Mouse (Mus musculus): ENCODE results near the gene Fiz1. TPM values are rescaled to one million over a fixed set of nuclear protein-coding genes. Genes with fewer than 3 reads are reported as not detected.

Fiz1 gene
- polyA plus RNA-seq, 1 experiment from 2014 or later, result 59.3 TPM

DNA sequence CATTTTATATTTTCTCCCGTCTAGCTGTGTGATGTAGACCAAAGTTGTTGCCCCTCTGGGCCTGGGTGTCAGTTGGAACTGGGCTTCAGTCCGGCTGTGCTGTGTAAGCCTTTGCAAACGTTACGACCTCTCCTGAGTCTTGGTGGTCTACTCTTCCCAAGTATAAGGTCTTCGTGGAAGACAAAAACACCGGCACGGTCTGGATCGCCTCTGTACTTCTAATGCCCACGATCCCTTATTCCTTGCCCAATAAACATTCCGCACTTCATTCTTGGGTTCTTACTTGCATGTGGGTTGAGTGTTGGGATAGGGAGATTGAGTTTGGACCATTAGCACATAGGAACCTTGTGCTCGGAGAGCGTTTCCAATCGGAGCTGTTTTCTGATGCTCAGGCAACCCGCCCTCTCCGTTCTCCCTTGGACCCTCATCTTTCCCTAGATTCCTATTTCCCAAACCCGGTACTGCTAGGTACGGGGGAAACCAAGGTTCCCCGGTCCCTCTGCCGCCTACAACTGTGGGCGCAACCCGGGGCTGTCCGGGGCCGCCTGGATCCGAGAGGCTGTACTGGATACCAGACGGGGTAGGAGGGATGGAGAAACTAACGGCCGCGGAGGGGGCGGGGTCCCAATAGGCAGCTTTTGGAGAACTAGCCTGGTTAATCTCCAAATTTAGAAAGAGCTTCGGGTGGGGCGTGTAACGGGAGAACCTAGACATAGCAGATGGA, 39.1 kb upstream of the Fiz1 start:
- Histone ChIP-seq H3K9me3 (no peaks in the 10 kb centered on the region), H3K27ac (no peak overlapping the region), H3K4me1 (peaks cover 22% of the 10 kb centered on the region), H3K9ac (peak overlapping the region; percentile 54), H3K4me3 (peak overlapping the region; percentile 84), H3K4me2 (replicated peaks) (peak overlapping the region; percentile 86), H3K27me3 (peaks cover 62% of the 10 kb centered on the region), H3K36me3 (no peaks in the 10 kb centered on the region)
- no peak for ATAC-seq (ENCODE audit: insufficient number of reproducible peaks, insufficient read depth, low FRiP score, low TSS enrichment)
- 7% methylated on average over 32 of the region's 32 CpGs for WGBS

GRCm38 (mm10) chr7:5052931-5053343, 38.4 kb upstream of the Fiz1 start:
- Histone ChIP-seq H3K27ac (no peak overlapping the region), H3K9me3 (no peaks in the 10 kb centered on the region), H3K4me1 (peaks cover 22% of the 10 kb centered on the region), H3K36me3 (no peaks in the 10 kb centered on the region), H3K4me2 (replicated peaks) (peak overlapping the region; percentile 86), H3K27me3 (peaks cover 61% of the 10 kb centered on the region), H3K9ac (peak overlapping the region; percentile 36; the same call in 1 of the 2 replicates), H3K4me3 (peak overlapping the region; percentile 84)
- ATAC-seq (ENCODE audit: insufficient number of reproducible peaks, insufficient read depth, low FRiP score, low TSS enrichment), result no peak
- 1% methylated on average over 45 of the region's 45 CpGs for WGBS

DNA sequence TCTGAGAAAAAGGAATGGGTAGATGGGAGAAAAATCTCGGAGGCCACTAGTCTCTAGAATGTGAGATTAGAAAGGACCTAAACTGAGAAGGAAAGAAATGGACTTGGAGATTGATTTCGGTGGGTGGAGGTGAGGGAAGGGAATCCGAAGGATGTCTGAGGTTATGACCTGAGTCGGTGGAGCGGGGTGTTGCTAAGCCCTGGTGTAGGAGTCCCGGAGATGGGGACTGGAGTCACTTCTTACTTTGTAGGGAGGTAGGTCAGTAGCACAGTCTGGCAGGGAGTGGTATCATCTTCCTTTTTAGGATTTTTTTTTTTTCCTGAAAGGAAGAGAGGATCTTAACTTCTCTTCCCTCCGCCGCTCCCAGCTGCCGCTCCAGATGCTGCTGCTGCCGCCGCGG, 37.9 kb upstream of the Fiz1 start:
- no peak for ATAC-seq (ENCODE audit: insufficient number of reproducible peaks, insufficient read depth, low FRiP score, low TSS enrichment)
- Histone ChIP-seq H3K9me3 (no peaks in the 10 kb centered on the region), H3K27ac (no peak overlapping the region), H3K27me3 (peaks cover 56% of the 10 kb centered on the region), H3K4me2 (replicated peaks) (peak overlapping the region; percentile 86), H3K4me3 (peak overlapping the region; percentile 84), H3K4me1 (peaks cover 22% of the 10 kb centered on the region), H3K36me3 (no peaks in the 10 kb centered on the region), H3K9ac (peak overlapping the region; percentile 36; the same call in 1 of the 2 replicates)
- WGBS, result 3% methylated on average over 12 of the region's 12 CpGs

DNA sequence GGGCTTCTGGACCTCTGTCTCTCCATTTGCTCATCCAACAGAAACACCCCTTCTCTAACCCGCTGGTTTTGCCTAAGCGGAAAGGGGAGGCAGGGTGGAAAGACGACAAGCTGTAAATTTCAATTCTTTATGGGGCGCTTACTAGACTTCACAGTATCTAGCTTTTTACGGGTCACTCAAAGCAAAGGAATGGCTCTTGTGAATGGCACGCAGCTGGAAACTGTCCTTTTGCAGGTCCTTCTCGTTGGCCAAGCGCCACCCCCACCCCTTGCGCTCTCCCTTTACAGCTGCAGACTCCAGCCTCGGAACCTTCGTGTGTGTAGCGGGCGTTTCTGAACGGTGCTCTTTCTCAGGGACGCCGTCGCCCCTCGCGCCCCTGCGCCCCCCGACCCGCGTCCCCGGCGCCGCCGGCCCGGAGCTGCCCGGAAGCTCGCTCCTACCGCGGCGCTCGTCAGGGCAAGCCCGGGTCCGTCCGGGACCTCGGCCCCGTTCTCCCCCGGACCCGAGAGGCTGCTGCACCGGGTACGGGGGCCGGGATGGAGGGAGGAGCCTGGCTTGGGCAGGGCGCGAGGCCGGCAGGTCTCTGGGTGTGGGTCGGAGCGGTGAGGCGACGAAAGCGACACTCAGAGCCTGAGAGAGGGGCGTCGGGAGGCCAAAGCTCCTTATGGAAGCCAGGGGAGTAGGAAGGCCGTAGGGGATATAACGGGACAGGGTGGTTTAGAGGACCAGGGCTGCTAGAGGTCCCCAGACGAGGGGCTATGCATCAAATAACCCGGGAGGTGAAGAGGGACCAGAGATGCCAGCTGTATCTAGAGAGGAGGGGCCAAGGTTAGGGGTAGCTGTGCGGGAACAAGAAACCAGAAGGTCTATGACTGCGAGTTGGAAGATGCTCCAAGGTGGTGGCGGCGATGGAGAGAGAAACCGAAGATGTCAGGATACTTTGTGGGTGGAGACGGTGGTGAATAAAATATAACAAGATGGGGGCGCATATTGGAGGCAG, 37.0 kb upstream of the Fiz1 start, which contains the start of gene Zfp580:
TSS of gene Zfp580 (plus strand) at position 346 of the 1,000 bp plus-strand sequence.
- WGBS, result 1% methylated on average over 65 of the region's 65 CpGs
- Histone ChIP-seq H3K4me2 (replicated peaks) (peak within 1 kb of the TSS; percentile 86), H3K27ac (peak within 1 kb of the TSS; percentile 74), H3K9ac (peak within 1 kb of the TSS; percentile 87), H3K36me3 (no peaks in the 10 kb centered on the region), H3K9me3 (no peaks in the 10 kb centered on the region), H3K4me1 (peaks cover 22% of the 10 kb centered on the region), H3K27me3 (peaks cover 47% of the 10 kb centered on the region), H3K4me3 (peak within 1 kb of the TSS; percentile 84)
- peak; percentile 71 for ATAC-seq (ENCODE audit: insufficient number of reproducible peaks, insufficient read depth, low FRiP score, low TSS enrichment)

DNA sequence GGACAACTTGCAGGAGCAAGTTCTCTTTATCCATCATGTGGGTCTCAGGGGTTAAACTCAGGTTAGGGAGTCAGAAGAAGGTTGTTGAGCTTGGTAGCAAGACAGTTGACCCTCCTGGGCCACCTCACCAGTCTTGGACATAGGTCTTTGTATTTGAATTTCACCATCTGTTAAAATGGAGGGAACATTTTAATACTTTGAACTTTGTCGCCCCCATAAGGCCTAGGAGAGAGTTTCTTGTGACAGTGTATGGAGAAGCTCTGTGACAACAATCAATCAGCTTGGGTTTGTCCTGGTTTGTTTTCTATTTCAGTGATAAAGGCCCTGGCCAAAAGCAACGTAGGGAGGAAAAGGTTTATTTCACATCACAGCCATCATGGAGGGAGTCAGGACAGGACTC, 32.8 kb upstream of the Fiz1 start:
- no peaks in the 10 kb centered on the region for H3K9me3 ChIP-seq
- H3K36me3 ChIP-seq, result no peaks in the 10 kb centered on the region
- 30% methylated on average over 2 of the region's 2 CpGs for WGBS
- H3K4me1 ChIP-seq, result peaks cover 3% of the 10 kb centered on the region; the same call in 1 of the 2 replicates
- no peak overlapping the region for H3K9ac ChIP-seq
- no peak overlapping the region for H3K4me2 ChIP-seq (replicated peaks)
- peaks cover 5% of the 10 kb centered on the region; the same call in 1 of the 2 replicates for H3K27me3 ChIP-seq
- no peak overlapping the region for H3K4me3 ChIP-seq
- no peak overlapping the region for H3K27ac ChIP-seq
- ATAC-seq (ENCODE audit: insufficient number of reproducible peaks, insufficient read depth, low FRiP score, low TSS enrichment), result no peak

- ATAC-seq (ENCODE audit: insufficient number of reproducible peaks, insufficient read depth, low FRiP score, low TSS enrichment), result no peak
- 73% methylated on average over 2 of the region's 2 CpGs for WGBS
- H3K27me3 ChIP-seq, result no peaks in the 10 kb centered on the region
- H3K9me3 ChIP-seq, result no peaks in the 10 kb centered on the region
- H3K4me3 ChIP-seq, result no peak overlapping the region
- no peaks in the 10 kb centered on the region for H3K36me3 ChIP-seq
- no peak overlapping the region for H3K9ac ChIP-seq
- H3K27ac ChIP-seq, result no peak overlapping the region
- H3K4me1 ChIP-seq, result no peaks in the 10 kb centered on the region
- no peak overlapping the region for H3K4me2 ChIP-seq (replicated peaks)
Observed at GRCm38 (mm10) chr7:5046112-5046511, 31.6 kb upstream of the Fiz1 start.

- H3K27me3 ChIP-seq, result no peaks in the 10 kb centered on the region
Observed at GRCm38 (mm10) chr7:5044981-5045380, 30.5 kb upstream of the Fiz1 start.

GRCm38 (mm10) chr7:5038940-5039339, 24.4 kb upstream of the Fiz1 start:
- ATAC-seq (ENCODE audit: insufficient number of reproducible peaks, insufficient read depth, low FRiP score, low TSS enrichment), result no peak
- H3K4me3 ChIP-seq, result peak overlapping the region; percentile 61
- WGBS, result 43% methylated on average over 5 of the region's 5 CpGs
- peaks cover 28% of the 10 kb centered on the region for H3K36me3 ChIP-seq
- peak overlapping the region; percentile 52; the same call in 1 of the 2 replicates for H3K9ac ChIP-seq
- H3K4me2 ChIP-seq (replicated peaks), result peak overlapping the region; percentile 51
- H3K4me1 ChIP-seq, result peaks cover 6% of the 10 kb centered on the region; the same call in 1 of the 2 replicates
- H3K27ac ChIP-seq, result peak overlapping the region; percentile 95
- no peaks in the 10 kb centered on the region for H3K27me3 ChIP-seq
- peaks cover 12% of the 10 kb centered on the region; the same call in 1 of the 2 replicates for H3K9me3 ChIP-seq

More at GRCm38 (mm10) chr7:5044981-5045380, 30.5 kb upstream of the Fiz1 start:
- no peaks in the 10 kb centered on the region for H3K9me3 ChIP-seq
- no peak overlapping the region for H3K27ac ChIP-seq
- no peak overlapping the region for H3K4me3 ChIP-seq
- H3K4me1 ChIP-seq, result no peaks in the 10 kb centered on the region
- H3K4me2 ChIP-seq (replicated peaks), result no peak overlapping the region
- 77% methylated on average over 2 of the region's 2 CpGs for WGBS
- no peak overlapping the region for H3K9ac ChIP-seq
- ATAC-seq (ENCODE audit: insufficient number of reproducible peaks, insufficient read depth, low FRiP score, low TSS enrichment), result no peak
- H3K36me3 ChIP-seq, result no peaks in the 10 kb centered on the region

DNA sequence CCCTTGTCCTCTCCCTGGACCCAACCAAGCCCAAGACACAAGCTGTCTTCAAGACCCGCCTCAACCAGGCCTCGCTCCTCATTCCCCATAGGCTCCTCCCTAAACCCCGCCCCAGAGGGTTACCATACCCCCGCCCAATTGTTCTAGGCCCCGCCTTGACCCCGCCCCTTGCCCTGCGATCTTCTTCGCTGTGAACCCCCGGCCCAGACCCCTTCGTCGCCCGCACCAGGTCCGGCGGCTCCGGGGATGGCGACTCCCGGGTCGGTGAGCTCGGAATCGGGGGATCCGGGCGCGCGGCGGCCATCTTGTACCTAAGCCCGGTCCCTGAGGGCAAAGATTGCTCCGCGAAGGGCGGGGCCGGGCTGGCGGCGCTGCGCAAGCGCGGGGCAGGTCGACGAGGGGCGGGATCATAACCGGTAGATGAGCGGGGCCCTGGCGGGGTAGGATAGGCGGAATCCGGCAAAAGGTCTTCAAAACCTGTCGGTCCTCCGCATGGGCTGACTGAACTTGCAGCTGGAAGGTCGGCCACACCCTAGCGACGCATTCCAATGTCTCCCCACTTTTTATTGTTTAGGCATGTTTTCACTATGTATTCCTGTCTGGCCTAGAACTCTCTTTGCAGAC, 23.7 kb upstream of the Fiz1 start, which contains the start of gene Zfp784:
TSS of gene Zfp784 (minus strand) at position 338 of the 624 bp plus-strand sequence.
- H3K4me2 ChIP-seq (replicated peaks), result peak within 1 kb of the TSS; percentile 51
- peak within 1 kb of the TSS; percentile 95 for H3K27ac ChIP-seq
- WGBS, result under 1% methylated on average over 48 of the region's 48 CpGs
- ATAC-seq (ENCODE audit: insufficient number of reproducible peaks, insufficient read depth, low FRiP score, low TSS enrichment), result peak; percentile 93
- H3K9ac ChIP-seq, result peak within 1 kb of the TSS; percentile 52
- H3K4me1 ChIP-seq, result peaks cover 6% of the 10 kb centered on the region; the same call in 1 of the 2 replicates
- peaks cover 35% of the 10 kb centered on the region for H3K36me3 ChIP-seq
- H3K9me3 ChIP-seq, result peaks cover 16% of the 10 kb centered on the region; the same call in 1 of the 2 replicates
- no peaks in the 10 kb centered on the region for H3K27me3 ChIP-seq
- peak within 1 kb of the TSS; percentile 61 for H3K4me3 ChIP-seq

GRCm38 (mm10) chr7:5037467-5037866, 23.0 kb upstream of the Fiz1 start:
- peak overlapping the region; percentile 95; the same call in 1 of the 2 replicates for H3K27ac ChIP-seq

GRCm38 (mm10) chr7:5037026-5037425, 22.5 kb upstream of the Fiz1 start:
- H3K36me3 ChIP-seq, result peaks cover 47% of the 10 kb centered on the region
- no peak overlapping the region for H3K4me2 ChIP-seq (replicated peaks)
- 94% methylated on average over 7 of the region's 7 CpGs for WGBS
- peaks cover 6% of the 10 kb centered on the region; the same call in 1 of the 2 replicates for H3K4me1 ChIP-seq
- ATAC-seq (ENCODE audit: insufficient number of reproducible peaks, insufficient read depth, low FRiP score, low TSS enrichment), result no peak
- H3K9me3 ChIP-seq, result peaks cover 24% of the 10 kb centered on the region
- H3K27ac ChIP-seq, result no peak overlapping the region
- H3K27me3 ChIP-seq, result no peaks in the 10 kb centered on the region
- no peak overlapping the region for H3K4me3 ChIP-seq
- no peak overlapping the region for H3K9ac ChIP-seq

More at GRCm38 (mm10) chr7:5037467-5037866, 23.0 kb upstream of the Fiz1 start:
- no peak for ATAC-seq (ENCODE audit: insufficient number of reproducible peaks, insufficient read depth, low FRiP score, low TSS enrichment)
- H3K36me3 ChIP-seq, result peaks cover 43% of the 10 kb centered on the region
- H3K9ac ChIP-seq, result no peak overlapping the region
- H3K4me3 ChIP-seq, result peak overlapping the region; percentile 61
- WGBS, result 90% methylated on average over 8 of the region's 8 CpGs
- peaks cover 6% of the 10 kb centered on the region; the same call in 1 of the 2 replicates for H3K4me1 ChIP-seq
- H3K4me2 ChIP-seq (replicated peaks), result peak overlapping the region; percentile 51
- no peaks in the 10 kb centered on the region for H3K27me3 ChIP-seq
- peaks cover 20% of the 10 kb centered on the region for H3K9me3 ChIP-seq

Measured in embryonic facial prominence, embryonic 12.5 days (tissue).